8 mouse cellular contexts compared by ENCODE assay signal in the genomic region with DNA sequence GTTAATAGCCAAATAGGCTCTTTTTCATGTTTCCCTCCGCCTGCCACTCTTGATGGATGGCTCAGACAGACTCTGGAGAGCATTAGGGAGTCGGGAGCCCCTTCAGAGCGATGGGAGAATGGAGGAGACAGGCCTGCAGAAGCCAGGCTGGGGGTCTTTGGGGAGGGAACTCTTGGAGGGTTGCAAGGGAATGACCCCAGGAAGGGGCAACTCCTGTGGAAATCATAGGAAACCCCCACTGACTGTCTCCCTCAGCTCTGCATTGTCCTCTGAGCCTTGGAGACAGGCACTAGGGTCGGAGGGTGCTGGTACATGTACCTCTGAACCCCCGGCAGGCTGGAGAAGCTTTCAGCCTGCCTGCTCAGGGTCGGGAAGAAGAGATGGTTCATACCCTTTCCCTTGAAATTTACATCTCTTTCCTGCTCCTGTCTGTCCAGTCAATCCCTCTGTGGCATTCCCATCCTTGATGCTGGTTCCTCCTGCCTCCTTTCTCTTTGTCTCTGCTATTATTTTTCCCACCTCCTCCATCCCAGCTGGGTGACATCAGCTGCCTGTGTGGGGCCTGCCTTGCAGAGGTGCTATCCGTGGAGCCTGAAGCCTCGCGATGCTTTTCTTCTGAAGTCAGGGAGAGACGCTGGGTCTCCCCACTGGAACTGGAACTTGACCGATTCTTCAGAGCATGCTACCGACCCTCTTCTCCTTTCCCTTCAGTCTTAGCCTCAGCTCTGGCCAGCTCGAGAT. TPM values are rescaled to one million over a fixed set of nuclear protein-coding genes. Genes with fewer than 3 reads are reported as not detected.
DNase-seq lines count a peak whose midpoint lies in the region; ATAC-seq and TF ChIP-seq lines count a peak whose summit lies in the region.

No protein-coding gene starts in this region.

- H3K4me1 ChIP-seq in embryonic facial prominence, embryonic 14.5 days (ENCODE audit: control insufficient read depth, insufficient read depth, low read length): peaks cover 31% of the 10 kb centered on the region
- peaks cover 29% of the 10 kb centered on the region for H3K4me1 ChIP-seq in limb, embryonic 11.5 days (ENCODE audit: control insufficient read depth, insufficient read depth, low read length)

- peak overlapping the region; percentile 50 for H3K9ac ChIP-seq in embryonic facial prominence, embryonic 14.5 days (ENCODE audit: low read depth, low read length)
- no peak overlapping the region for H3K9ac ChIP-seq in limb, embryonic 11.5 days (ENCODE audit: low read length)

- TF ChIP-seq CTCF in left cerebral cortex, adult 2 months (IDR thresholded peaks at IDR 0.05): no peak

- ATAC-seq in embryonic facial prominence, embryonic 14.5 days (ENCODE audit: low read depth): peak; percentile 31; the same call in 1 of the 2 replicates
- no peak for ATAC-seq in limb, embryonic 11.5 days (ENCODE audit: insufficient number of reproducible peaks, low FRiP score, low TSS enrichment, low read depth)
- ATAC-seq in granulocyte monocyte progenitor cell, adult 5-6 weeks (replicated peaks; ENCODE audit: poor library complexity, severe bottlenecking): no peak

- H3K4me2 ChIP-seq in embryonic facial prominence, embryonic 14.5 days (ENCODE audit: low read depth, low read length): peak overlapping the region; percentile 86
- H3K4me2 ChIP-seq in limb, embryonic 11.5 days (ENCODE audit: low read depth, severe bottlenecking): peak overlapping the region; percentile 65

- peak overlapping the region; percentile 53 for H3K27ac ChIP-seq in left cerebral cortex, adult 2 months
- peak overlapping the region; percentile 76 for H3K27ac ChIP-seq in embryonic facial prominence, embryonic 14.5 days (replicated peaks; ENCODE audit: low read depth, low read length)
- no peak overlapping the region; the same call in 1 of the 2 replicates for H3K27ac ChIP-seq in limb, embryonic 11.5 days (replicated peaks; ENCODE audit: low read depth, low read length)

- no peaks in the 10 kb centered on the region for H3K36me3 ChIP-seq in embryonic facial prominence, embryonic 14.5 days (ENCODE audit: control insufficient read depth, insufficient read depth, low read length)
- no peaks in the 10 kb centered on the region for H3K36me3 ChIP-seq in limb, embryonic 11.5 days (ENCODE audit: control insufficient read depth, insufficient read depth, low read length)

- DNase-seq in left cerebral cortex, adult 2 months (ENCODE audit: extremely low spot score in 1 of 2, low spot score in 2 of 2): no peak
- no peak for DNase-seq in left cerebral cortex, postnatal 36 days (ENCODE audit: low spot score in 2 of 2)
- DNase-seq in embryonic facial prominence, embryonic 14.5 days (ENCODE audit: low spot score): no peak
- peak; percentile 58 for DNase-seq in limb, embryonic 11.5 days (ENCODE audit: low spot score)
- DNase-seq in retina, postnatal 1 day: peak; percentile 79
- no peak for DNase-seq in adrenal gland, postnatal 10 days
- DNase-seq in urinary bladder, postnatal 4 days (ENCODE audit: low spot score in 2 of 2): no peak

- intact Hi-C loops in left cerebral cortex, adult 2 months (cut with DNase I): no loop called here
- intact Hi-C loops in left cerebral cortex, postnatal 36 days (cut with DNase I): no loop called here

- H3K9me3 ChIP-seq in embryonic facial prominence, embryonic 14.5 days (ENCODE audit: control insufficient read depth, low read length): no peaks in the 10 kb centered on the region
- H3K9me3 ChIP-seq in limb, embryonic 11.5 days (ENCODE audit: control insufficient read depth, low read length): no peaks in the 10 kb centered on the region

- H3K27me3 ChIP-seq in embryonic facial prominence, embryonic 14.5 days (replicated peaks; ENCODE audit: control insufficient read depth, insufficient read depth, low read length): 0 out of 2 replicates have a peak, but pooled peaks cover 3% of the 10 kb centered on the region
- H3K27me3 ChIP-seq in limb, embryonic 11.5 days (ENCODE audit: control insufficient read depth, insufficient read depth, low read length): no peaks in the 10 kb centered on the region

- H3K4me3 ChIP-seq in left cerebral cortex, adult 2 months: no peak overlapping the region
- H3K4me3 ChIP-seq in embryonic facial prominence, embryonic 14.5 days (ENCODE audit: low read depth, low read length): peak overlapping the region; percentile 38; the same call in 1 of the 2 replicates
- H3K4me3 ChIP-seq in limb, embryonic 11.5 days (ENCODE audit: low read depth, low read length): peak overlapping the region; percentile 16

- WGBS in embryonic facial prominence, embryonic 14.5 days: 7% methylated on average over 13 of the region's 13 CpGs
- 5% methylated on average over 13 of the region's 13 CpGs for WGBS in limb, embryonic 11.5 days

RNA-seq across cellular contexts. Expression of gene Copz2, which starts 26.8 kb away (rescaled TPM):
- 1 to 10 TPM; 4.8 to 5.0 TPM for total RNA-seq in left cerebral cortex, adult 2 months (2021)
- total RNA-seq in left cerebral cortex, postnatal 36 days (2021): 1 to 10 TPM; 4.5 to 5.0 TPM
- 228 and 237 TPM in 2 replicates for polyA plus RNA-seq in embryonic facial prominence, embryonic 14.5 days (2014; fragmentation: Nextera tagmentation; extraction: Ambion mirVana)
- 53.8 and 56.8 TPM in 2 replicates for polyA plus RNA-seq in limb, embryonic 11.5 days (2014; fragmentation: Nextera tagmentation; extraction: Ambion mirVana)
- 1.4 and 7.4 TPM in 2 replicates for total RNA-seq in granulocyte monocyte progenitor cell, adult 5-6 weeks (2014; fragmentation: Nextera tagmentation)
- total RNA-seq in granulocyte monocyte progenitor cell, adult 5-6 weeks (2017): 3.9 and 4.4 TPM in 2 replicates
- total RNA-seq in adrenal gland, postnatal 10 days (2021): 10 to 100 TPM; 45.5 to 50.3 TPM

RNA-seq across cellular contexts. Expression of gene Cdk5rap3, which starts 39.8 kb away (rescaled TPM):
- total RNA-seq in left cerebral cortex, adult 2 months (2021): 10 to 100 TPM; 28.6 to 30.0 TPM
- 10 to 100 TPM; 30.3 to 31.5 TPM for total RNA-seq in left cerebral cortex, postnatal 36 days (2021)
- 65.5 and 83.4 TPM in 2 replicates for polyA plus RNA-seq in embryonic facial prominence, embryonic 14.5 days (2014; fragmentation: Nextera tagmentation; extraction: Ambion mirVana)
- polyA plus RNA-seq in limb, embryonic 11.5 days (2014; fragmentation: Nextera tagmentation; extraction: Ambion mirVana): 72.5 and 77.0 TPM in 2 replicates
- total RNA-seq in granulocyte monocyte progenitor cell, adult 5-6 weeks (2014; fragmentation: Nextera tagmentation): 53.6 and 66.7 TPM in 2 replicates
- 68.4 and 68.9 TPM in 2 replicates for total RNA-seq in granulocyte monocyte progenitor cell, adult 5-6 weeks (2017)
- 10 to 100 TPM; 54.1 to 54.9 TPM for total RNA-seq in adrenal gland, postnatal 10 days (2021)

RNA-seq across cellular contexts. Expression of gene Nfe2l1, which starts 46.7 kb away (rescaled TPM):
- 100 to 1,000 TPM; 281 to 290 TPM for total RNA-seq in left cerebral cortex, adult 2 months (2021)
- 100 to 1,000 TPM; 262 to 282 TPM for total RNA-seq in left cerebral cortex, postnatal 36 days (2021)
- 54.6 and 56.0 TPM in 2 replicates for polyA plus RNA-seq in embryonic facial prominence, embryonic 14.5 days (2014; fragmentation: Nextera tagmentation; extraction: Ambion mirVana)
- 30.1 and 33.7 TPM in 2 replicates for polyA plus RNA-seq in limb, embryonic 11.5 days (2014; fragmentation: Nextera tagmentation; extraction: Ambion mirVana)
- total RNA-seq in granulocyte monocyte progenitor cell, adult 5-6 weeks (2014; fragmentation: Nextera tagmentation): 22.2 and 39.8 TPM in 2 replicates
- total RNA-seq in granulocyte monocyte progenitor cell, adult 5-6 weeks (2017): 35.2 and 39.9 TPM in 2 replicates
- total RNA-seq in adrenal gland, postnatal 10 days (2021): 100 to 1,000 TPM; 300 to 307 TPM

RNA-seq across cellular contexts. Expression of gene Prr15l, which starts 51.4 kb away (rescaled TPM):
- not detected for total RNA-seq in left cerebral cortex, adult 2 months (2021)
- not detected for total RNA-seq in left cerebral cortex, postnatal 36 days (2021)
- polyA plus RNA-seq in embryonic facial prominence, embryonic 14.5 days (2014; fragmentation: Nextera tagmentation; extraction: Ambion mirVana): 3.1 and 4.7 TPM in 2 replicates
- 0.35 and 0.97 TPM in 2 replicates for polyA plus RNA-seq in limb, embryonic 11.5 days (2014; fragmentation: Nextera tagmentation; extraction: Ambion mirVana)
- total RNA-seq in granulocyte monocyte progenitor cell, adult 5-6 weeks (2014; fragmentation: Nextera tagmentation): not detected in 2 replicates
- total RNA-seq in granulocyte monocyte progenitor cell, adult 5-6 weeks (2017): 0.67 TPM in 1 of 2 replicates, not detected in the other
- total RNA-seq in adrenal gland, postnatal 10 days (2021): under 1 TPM; 0.24 to 0.66 TPM

Comparison
In these comparisons a context has a peak if more than half of its experiments do, and no peak if none do; other contexts are left out.
1. DNase-seq: peak in limb, embryonic 11.5 days (single experiment) and retina, postnatal 1 day (single experiment); none in left cerebral cortex, adult 2 months (0 of 2), left cerebral cortex, postnatal 36 days (0 of 2), embryonic facial prominence, embryonic 14.5 days (single experiment), adrenal gland, postnatal 10 days (single experiment) and urinary bladder, postnatal 4 days (0 of 2).
2. RNA of gene Copz2, which starts 26.8 kb away (total RNA-seq): 45.5 to 50.3 TPM in adrenal gland, postnatal 10 days; 1.4 to 7.4 TPM in granulocyte monocyte progenitor cell, adult 5-6 weeks, 4.5 to 5.0 TPM in left cerebral cortex, postnatal 36 days and 4.8 to 5.0 TPM in left cerebral cortex, adult 2 months; every median in the first group is over 4 times any median in the second.
3. RNA of gene Nfe2l1, which starts 46.7 kb away (total RNA-seq): 300 to 307 TPM in adrenal gland, postnatal 10 days, 281 to 290 TPM in left cerebral cortex, adult 2 months and 262 to 282 TPM in left cerebral cortex, postnatal 36 days; 22.2 to 39.9 TPM in granulocyte monocyte progenitor cell, adult 5-6 weeks; every median in the first group is over 4 times any median in the second.